Mouse (Mus musculus) retina, postnatal 1 day (tissue): ENCODE results near the gene Hemk1.
"Not testable (repeated sequence)": the region's sequence is repeated elsewhere in the genome, so short reads cannot be mapped to it uniquely, and the experiment has no call there.

Source experiments
- DNase-seq: peaks from one replicate; pipeline ENCODE4 v3.0.0-alpha.2; 2012

Gene Hemk1

DNA sequence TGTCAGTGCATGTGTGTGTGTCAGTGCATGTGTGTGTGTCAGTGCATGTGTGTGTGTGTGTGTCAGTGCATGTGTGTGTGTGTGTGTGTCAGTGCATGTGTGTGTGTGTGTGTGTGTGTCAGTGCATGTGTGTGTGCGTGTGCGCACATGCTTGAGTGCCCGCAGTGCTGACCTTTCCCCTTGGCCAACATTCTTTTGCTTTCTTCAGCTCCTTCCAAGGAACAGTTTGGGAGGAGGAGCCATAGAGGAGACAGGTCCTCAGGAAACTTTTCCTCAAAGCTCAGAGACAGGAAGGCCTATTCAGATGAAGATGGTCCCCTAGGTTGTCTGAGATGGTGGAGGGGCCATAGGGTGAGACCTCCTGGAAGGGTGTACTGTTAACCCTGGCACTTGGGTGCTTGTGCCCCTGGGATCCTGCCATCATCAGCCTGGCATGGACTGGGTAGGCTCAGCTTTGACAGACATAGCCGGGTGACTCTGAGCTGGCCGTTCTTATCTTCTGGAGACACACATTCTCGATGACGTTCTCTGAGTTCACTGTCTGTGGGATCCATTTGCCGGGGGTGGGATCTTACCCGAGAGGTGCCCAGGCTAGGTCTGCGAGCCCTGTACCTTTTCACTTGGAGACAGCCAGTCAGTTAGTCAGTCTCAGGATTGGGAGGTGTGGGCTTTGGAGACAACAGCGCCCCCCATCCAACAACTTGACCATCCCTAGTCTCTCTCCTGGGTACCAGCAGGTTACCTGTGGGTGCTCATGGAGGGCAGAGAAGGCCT, 30.9 kb downstream of the Hemk1 start:
- no peak for DNase-seq

DNA sequence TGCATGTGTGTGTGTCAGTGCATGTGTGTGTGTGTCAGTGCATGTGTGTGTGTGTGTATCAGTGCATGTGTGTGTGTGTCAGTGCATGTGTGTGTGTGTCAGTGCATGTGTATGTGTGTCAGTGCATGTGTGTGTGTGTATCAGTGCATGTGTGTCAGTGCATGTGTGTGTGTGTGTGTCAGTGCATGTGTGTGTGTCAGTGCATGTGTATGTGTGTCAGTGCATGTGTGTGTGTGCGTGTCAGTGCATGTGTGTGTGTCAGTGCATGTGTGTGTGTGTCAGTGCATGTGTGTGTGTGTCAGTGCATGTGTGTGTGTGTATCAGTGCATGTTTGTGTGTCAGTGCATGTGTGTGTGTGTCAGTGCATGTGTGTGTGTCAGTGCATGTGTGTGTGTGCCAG, 31.5 kb downstream of the Hemk1 start:
- not testable (repeated sequence) for DNase-seq

DNA sequence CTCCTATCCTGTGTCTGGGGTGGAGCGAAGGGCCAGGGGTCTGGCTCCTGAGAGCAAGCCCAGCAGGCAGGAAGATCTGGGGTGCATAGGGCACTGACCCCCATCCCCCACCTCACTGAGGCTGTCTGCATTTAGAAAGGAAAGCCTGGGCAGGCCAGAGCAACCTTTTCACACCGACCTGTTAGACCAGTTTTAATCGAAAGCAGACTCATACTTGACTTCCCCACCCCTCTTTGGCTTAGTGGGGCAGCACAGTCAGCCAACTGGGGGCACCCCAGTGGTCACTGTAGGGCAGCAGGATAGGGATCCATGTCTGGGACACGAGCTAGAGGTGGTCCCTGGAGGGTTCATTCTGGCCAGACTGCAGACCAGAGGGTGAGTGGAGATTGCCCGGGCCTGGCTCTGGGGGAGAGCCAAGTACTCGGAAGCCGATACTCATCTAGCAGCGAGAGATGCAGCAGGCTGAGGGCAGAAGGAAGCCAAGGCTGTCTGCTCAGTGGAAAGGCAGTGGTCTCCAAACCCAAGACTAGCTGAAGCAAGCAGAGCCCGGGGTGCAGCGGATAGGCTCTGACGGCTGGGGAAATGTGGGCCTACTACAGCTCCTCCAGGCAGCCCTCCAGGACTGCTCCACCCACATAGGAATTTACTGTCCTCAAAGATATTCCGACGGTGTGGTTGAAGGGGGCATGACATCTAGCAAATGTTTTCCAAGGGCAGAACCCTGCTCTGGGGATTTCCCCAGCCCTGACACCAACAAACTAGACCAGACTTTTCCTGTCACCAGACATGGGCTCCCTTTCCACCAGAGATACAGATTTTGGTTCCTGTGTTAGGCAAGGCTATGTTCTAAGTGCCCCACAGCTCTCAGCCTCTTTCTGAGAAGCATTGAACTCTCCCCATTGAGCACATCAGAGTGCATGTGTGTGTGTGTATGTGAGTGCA, 32.3 kb downstream of the Hemk1 start:
- DNase-seq: no peak

DNA sequence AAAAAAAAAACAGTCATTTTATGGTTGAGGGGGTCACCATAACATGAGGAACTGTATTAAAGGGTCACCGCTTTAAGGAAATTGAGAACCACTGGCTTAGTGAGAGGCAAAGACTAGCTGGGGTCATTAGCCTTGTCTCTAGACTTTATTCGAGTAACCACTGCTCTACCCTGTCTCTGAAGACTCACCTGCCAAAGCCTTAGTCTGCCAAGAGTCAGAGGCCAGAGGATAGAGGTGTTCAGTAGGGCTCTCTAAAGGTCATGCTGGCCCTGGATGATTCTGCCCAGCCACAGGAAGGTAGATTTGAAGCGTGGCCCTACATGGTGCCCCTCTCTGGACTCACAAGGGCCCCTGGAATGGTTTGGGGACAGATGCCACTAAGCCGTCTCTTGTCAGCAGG, 33.1 kb downstream of the Hemk1 start:
- no peak for DNase-seq

DNA sequence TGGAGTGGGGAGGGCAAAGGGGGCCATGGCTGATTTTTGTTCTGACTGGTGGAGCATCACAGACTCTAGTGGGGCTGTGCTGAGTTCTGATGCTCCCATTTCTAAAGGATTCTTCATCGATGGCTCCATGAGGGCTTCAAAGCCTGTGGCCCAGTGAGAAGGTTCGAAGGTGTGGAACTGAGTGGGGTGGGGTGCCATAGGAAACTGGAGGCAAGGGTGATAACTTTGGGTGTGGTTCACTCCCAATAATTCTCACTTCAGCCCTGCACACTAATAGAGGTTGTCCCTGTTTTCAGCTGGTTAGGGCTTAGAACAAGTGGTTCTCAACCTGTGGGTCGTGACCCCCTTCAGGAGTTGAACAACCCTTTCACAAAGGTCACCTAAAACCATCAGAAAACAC, 33.8 kb downstream of the Hemk1 start:
- DNase-seq: no peak

DNA sequence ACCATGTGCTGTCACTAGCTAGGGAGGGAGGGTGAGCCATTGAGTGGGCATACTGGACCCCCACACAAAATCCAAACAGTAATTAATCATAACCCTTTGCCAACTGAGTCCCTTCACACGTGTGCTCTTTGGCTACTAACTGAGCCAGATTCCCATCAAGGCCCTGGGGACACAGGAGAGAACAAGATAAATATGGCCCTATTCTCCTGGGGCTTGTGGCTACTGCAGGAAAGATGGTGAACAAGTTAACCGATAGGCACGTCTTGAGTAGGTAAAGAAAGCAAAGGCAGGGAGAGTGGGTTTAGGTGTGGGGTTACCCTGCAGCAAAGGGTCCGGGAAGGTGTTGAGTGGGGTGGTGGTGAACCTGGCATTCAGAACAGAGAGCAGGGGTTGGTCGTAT, 34.2 kb downstream of the Hemk1 start:
- no peak for DNase-seq

DNA sequence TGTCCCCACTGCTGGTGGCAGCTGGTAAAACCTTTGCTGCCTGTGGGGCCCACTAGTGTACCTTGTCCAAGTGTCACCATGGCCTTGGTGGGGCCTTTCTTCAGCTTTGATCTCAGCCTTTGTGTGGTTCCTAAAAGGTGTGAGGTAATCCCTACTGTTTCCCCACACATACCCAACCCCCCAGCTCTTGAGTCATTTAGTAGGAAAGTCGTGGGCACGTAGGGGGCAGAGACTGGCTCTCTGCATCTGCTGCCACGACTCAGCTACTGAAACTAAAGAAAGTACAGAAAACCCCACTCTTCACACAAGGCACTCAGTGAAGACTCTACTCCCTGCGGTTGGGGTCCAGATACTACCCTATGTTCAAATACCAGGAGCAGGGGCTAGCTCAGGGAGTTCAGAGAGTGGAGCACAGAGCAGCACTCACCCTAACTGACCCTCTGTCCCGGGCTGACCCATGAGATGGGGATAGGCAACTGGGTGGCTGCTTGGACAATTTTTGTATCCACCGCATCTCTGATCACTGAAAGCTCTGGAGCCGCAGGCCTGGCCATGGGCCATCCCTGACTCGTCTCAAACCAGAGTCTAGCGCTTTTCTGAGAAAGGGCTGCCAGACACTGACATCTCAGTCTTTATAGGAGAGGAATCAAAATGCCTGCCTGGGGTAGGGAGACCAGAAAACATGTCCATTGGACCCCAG, 34.9 kb downstream of the Hemk1 start:
- DNase-seq: no peak

DNA sequence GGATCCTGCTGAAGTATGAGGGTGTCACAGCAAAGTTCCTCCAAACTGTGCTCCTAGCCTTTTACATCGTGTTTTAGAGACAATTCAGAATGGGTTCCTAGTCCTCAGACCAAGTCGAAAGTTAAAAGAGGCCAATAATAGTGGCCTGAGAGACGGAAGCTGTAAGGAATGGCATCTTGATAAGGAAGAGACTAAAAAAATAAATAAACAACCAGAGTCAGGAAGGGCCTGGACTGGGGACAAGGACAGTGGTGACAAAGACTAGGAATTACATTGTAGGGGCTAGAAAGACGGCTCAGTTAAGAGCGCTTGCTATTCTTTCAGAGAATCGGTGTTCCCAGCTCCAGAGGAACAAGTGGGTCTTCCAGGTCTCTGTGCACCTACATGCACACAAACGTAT, 35.6 kb downstream of the Hemk1 start:
- no peak for DNase-seq

DNA sequence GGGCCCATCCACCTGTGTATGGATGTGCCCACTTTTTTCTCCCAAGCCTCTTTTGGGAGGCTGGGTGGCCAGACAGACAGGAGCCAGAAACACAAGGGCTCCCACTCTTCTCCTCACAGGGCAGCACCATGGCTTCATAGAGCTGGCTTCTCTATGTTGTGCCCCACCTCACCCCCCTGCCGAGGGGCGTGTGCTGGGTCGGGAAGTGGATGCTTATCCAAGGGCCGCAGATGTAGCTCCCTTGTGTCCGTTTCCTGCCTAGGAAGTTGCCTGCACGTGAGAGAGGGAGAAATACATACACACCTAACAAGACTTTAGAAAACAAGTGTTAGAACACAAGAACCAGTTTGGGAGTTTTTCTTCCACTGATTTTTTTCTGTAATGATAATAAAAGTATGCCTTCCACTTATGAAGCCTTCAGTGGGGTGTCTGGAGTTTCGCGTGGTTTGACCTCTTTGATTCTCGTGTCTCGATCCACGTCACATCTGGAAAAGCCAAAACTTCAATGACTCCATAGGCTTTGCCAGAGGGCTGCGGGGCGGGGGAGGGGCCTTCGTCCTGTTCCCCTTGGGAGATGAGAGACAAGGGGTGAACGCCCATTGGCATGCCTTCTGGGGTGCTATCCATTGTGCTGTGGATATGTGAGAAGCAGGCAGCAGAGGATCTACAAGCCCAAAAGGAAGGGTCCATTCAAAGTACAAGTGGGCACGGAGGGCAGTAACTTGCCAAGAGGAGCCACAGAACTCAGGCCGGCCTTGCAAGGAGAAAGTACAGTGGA, 36.4 kb downstream of the Hemk1 start:
- DNase-seq: no peak

DNA sequence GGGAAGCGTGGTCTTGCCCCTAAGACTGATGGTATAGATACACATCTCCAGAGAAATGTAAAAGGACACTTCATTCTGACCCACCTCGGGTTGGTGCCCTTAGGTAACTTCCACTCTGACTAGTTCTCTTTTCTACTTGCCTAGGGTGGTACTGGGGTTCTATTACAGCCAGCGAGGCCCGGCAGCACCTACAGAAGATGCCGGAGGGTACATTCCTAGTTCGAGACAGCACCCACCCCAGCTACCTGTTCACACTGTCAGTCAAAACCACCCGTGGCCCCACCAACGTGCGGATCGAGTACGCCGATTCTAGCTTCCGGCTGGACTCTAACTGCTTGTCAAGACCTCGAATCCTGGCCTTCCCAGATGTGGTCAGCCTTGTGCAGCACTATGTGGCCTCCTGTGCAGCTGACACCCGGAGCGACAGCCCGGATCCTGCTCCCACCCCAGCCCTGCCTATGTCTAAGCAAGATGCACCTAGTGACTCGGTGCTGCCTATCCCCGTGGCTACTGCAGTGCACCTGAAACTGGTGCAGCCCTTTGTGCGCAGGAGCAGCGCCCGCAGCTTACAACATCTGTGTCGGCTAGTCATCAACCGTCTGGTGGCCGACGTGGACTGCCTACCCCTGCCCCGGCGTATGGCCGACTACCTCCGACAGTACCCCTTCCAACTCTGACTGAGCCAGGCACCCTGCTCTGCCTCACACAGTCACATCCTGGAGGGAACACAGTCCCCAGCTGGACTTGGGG, 37.8 kb downstream of the Hemk1 start:
- DNase-seq: no peak

DNA sequence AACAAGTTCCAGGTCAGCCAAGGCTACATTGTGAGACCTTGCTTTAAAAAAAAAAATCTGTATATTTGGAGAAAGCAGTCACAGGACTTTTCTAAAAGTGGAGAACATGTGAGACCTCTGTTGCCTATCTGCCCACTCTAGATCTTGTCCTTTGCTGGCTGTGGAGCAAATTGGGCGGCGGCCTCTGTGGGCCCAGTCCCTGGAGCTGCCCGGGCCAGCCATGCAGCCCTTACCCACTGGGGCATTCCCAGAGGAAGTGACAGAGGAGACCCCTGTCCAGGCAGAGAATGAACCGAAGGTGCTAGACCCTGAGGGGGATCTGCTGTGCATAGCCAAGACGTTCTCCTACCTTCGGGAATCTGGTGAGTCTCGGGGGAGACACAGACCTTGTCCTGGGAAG, 38.4 kb downstream of the Hemk1 start:
- no peak for DNase-seq

DNA sequence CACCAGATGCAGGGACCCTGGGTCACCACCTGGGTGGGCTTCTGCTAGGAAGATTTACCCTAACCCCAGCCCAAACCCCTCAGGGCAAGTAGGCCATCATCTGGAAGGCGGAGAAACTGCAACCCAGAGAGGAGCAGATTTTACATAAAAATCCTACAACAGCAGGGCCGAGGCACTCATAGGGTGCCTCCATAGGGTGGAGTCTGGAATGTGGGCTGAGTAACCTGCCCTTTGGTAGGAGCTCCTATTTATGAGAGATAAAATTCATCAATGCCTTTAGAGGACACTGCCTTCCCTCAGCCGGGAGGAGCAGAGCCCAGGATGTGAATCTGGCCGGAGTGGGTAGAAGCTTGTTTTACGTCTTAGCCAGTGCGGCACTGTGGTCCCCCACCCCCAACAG, 39.3 kb downstream of the Hemk1 start:
- no peak for DNase-seq

DNA sequence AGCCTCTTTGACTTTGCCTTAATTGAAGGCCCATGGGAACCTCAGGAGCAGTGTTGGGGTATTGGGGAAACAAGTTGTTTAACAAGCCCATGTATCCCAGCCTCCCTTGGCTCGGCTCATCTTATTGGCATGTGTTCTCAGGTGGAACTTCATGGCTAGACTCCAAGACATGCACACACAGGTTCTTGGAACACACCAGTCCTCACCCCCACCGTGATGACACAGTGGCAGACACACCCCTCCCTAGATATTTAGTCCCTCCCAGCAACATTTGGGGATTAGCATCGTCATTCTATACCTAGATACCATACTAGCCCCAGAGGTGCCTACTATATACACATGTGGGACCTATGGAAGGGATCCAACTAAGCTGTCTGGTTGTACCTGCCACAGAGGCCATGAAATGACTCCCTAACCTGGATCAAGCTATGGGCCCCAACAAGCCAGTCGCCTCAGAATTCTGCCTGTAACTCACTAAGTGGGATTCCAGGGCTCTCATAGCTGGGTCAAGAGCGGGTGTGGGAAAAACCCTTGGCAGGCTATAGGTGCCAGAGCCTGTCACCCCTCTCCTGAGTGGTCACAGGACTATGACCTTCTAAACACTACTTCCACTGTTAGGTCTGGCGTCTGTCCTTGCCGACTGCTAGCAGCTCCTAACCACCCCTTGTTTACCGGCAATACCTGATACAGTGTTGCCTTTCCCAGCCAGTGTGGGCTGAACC, 39.9 kb downstream of the Hemk1 start:
- no peak for DNase-seq

DNA sequence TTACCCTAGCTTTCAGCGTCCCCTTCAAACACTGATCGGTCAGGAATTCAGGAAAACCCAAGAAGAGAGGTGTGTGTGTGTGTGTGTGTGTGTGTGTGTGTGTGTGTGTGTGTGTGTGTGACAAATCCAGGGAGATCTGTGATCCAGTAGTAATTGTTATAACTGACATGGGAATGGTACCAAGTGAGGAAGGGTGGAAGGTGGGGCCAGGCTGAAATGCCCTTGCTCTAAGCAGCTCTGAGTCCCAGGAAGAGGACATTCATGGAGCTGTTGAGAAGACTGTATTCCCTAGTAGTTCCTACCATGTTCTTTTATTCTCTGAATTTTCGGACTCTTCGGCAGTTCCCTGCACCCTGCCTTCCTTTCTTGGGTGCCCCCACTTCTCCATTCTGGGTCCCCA, 40.5 kb downstream of the Hemk1 start:
- DNase-seq: no peak

DNA sequence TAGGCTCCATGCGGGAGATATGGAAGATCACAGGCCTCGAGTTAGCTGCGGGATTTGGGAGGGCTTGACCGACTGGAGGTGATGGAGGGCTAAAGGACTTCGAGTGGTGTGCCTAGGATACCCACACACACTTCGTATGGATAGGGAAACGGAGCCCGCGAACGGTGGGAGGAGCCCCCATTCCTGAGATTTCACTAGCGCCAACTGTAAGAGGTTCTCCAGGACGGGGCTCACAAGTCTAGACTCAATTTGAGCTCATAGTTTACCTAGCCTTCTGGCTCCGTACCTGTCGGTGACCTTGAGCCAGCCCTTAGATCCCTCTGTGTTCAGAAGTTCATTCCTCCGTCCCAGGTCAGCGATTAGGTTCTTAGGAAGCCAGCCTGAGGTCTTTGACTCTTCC, 41.1 kb downstream of the Hemk1 start:
- DNase-seq: no peak

DNA sequence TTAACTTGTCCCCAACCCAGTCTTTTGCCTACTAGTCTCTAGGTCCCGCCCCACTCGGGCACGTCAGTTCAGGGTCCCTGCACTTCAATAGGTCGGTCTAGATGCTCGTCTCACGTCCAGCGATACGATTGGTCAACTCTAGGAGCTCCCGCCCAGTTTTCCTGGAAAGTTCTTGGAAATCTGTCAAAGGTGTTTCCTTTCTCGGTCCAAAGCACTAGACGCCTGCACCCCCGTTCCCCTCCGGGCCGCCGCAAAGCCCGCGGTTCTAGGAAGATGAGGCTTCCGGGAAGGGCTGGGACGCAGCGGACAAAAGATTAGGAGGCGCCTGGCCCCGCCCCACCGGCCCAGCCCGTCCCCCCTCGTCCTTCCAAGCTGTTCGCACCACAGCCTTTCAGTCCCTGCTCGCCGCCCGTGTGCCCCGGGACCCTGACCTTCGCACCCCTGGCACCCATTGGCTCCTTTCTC, 41.6 kb downstream of the Hemk1 start:
- peak; percentile 96 for DNase-seq

DNA sequence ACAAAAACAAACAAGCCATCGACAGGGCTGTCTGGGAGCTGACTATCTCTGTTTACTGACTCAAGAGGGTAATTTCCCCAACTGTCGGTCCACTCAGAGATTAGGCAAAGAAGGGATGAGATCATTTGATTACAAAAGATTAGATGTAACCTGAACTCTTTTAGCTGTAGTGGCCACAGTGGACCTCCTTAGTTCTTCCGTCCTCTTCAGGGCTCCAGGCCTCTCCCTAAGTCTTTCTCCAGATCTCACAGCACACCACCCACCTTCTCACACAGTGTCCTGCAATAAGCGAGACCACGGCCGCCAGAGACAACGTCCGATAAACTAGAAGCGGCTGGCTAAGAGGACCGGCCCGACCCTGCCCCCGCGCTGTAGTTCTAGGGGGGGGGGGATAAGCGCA, 42.1 kb downstream of the Hemk1 start:
- no peak for DNase-seq

DNA sequence AAGGTAGTCTGAATTCAATTTTAAA, 42.3 kb downstream of the Hemk1 start, which contains the start of gene Cish:
Gene Cish (plus strand): TSS at position 11 of the 25 bp plus-strand sequence.
- DNase-seq: no peak

DNA sequence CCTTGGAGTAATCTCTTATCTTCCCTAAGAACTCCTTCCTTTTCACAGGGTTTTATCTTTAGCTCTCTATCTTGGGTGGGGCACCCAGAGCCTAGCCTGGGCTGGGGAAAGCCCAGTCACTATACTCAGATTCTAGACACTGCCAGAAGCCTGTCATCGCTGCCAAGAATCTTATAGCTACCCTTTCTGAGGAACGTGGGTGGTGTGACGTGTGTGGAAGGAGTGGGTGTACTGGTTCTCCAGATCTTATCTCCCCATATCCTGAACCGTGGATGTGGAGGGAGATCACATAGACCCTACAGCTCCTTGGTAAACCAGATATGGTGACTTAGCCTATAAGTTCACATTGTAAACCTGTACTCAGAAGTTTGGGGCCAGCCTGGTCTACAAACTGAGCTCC, 42.5 kb downstream of the Hemk1 start:
- no peak for DNase-seq

DNA sequence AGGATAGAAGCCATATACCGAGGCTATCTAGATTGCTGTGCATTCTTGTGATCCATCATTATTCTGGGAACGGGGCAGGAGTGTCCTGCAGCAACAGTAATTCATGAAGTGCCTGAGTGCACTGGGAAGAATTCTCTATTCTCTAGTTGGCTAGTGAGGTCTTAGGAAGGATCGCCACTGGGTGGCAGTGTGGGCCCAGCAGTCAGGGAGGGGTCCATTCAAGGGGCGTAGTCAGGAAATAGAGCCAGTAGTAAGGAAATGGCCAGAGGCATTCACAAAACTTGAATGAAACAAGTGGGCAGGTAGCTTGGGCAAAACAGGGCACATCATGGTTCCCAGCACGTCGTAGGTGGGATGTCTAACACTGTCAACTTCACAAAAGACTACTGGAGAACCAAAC, 43.9 kb downstream of the Hemk1 start:
- peak; percentile 69 for DNase-seq

DNA sequence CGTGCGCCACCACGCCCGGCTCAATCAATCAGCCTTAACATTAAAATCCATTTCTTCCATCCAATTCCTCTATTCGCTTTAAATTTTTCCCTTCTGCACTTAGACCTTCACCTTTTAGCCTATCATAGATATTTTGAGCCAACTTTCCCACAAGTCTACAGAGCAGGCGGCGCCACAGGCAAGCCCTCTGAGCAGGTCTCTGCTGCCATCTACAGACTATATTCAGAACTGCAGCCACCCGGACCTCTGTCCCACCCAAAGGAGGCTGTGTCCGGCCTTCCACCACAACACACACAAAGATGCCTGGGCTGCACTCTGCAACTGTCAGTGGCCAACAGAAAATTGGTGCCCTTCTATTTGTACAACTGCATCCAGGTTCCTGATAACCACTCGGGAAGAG, 47.3 kb downstream of the Hemk1 start:
- DNase-seq: peak; percentile 80
